Mouse (Mus musculus) lung, adult 2 months (tissue): Measurements from ENCODE around the gene Dlgap5.

Experiments used
- CTCF ChIP-seq: fragments of 200-500 bp; IDR thresholded peaks from 2 replicates; pipeline ENCODE4 v1.5.1; 2011; ENCODE audit warnings: mild to moderate bottlenecking, low read length, control low read depth; ENCODE audit not compliant: insufficient read depth
- POLR2A ChIP-seq: fragments of 200-500 bp; IDR thresholded peaks from 2 replicates; pipeline ENCODE4 v1.6.1; 2011; ENCODE audit warnings: low read depth, mild to moderate bottlenecking, control low read depth, low read length, borderline replicate concordance; ENCODE audit errors: extremely low read depth

- no peak for TF ChIP-seq POLR2A
- TF ChIP-seq CTCF: no peak
Measured at GRCm38 (mm10) chr14:47419034-47419625, 923 bp upstream of the Dlgap5 start.
